Mouse (Mus musculus): ENCODE results near the gene Cd5l. TPM values are rescaled to one million over a fixed set of nuclear protein-coding genes. Genes with fewer than 3 reads are reported as not detected.
A peak's percentile ranks its signal among the peaks of the same experiment; 100 is the strongest.

Gene Cd5l
- polyA plus RNA-seq, 1 experiment from 2014 or later, result not detected

- Histone ChIP-seq H3K36me3 (ENCODE audit: control insufficient read depth, insufficient read depth, low read length) (no peaks in the 10 kb centered on the region), H3K4me1 (ENCODE audit: control insufficient read depth, insufficient read depth, low read length) (no peaks in the 10 kb centered on the region), H3K4me3 (ENCODE audit: low read depth, low read length) (no peak overlapping the region), H3K4me2 (ENCODE audit: low read depth) (no peak overlapping the region), H3K9ac (ENCODE audit: low read length) (no peak overlapping the region), H3K27ac (ENCODE audit: low read depth, low read length) (no peak overlapping the region), H3K27me3 (ENCODE audit: control insufficient read depth, insufficient read depth, low read length) (no peaks in the 10 kb centered on the region), H3K9me3 (ENCODE audit: control insufficient read depth, low read length) (no peaks in the 10 kb centered on the region)
- ATAC-seq (ENCODE audit: insufficient read depth, low FRiP score, low TSS enrichment) (no peak), DNase-seq (ENCODE audit: low spot score) (no peak)
- whole genome bisulfite sequencing, result 82% methylated on average over 9 of the region's 9 CpGs
Observed at GRCm38 (mm10) chr3:87385105-87385504, 27.4 kb downstream of the Cd5l start.

- ATAC-seq (ENCODE audit: insufficient read depth, low FRiP score, low TSS enrichment) (no peak), DNase-seq (ENCODE audit: low spot score) (no peak)
- H3K36me3 ChIP-seq (ENCODE audit: control insufficient read depth, insufficient read depth, low read length), result no peaks in the 10 kb centered on the region
- H3K27ac ChIP-seq (ENCODE audit: low read depth, low read length), result no peak overlapping the region
- WGBS, result 93% methylated on average over 1 of the region's 1 CpGs
- H3K4me2 ChIP-seq (ENCODE audit: low read depth), result no peak overlapping the region
- H3K4me3 ChIP-seq (ENCODE audit: low read depth, low read length), result no peak overlapping the region
- H3K9ac ChIP-seq (ENCODE audit: low read length), result no peak overlapping the region
- no peaks in the 10 kb centered on the region for H3K9me3 ChIP-seq (ENCODE audit: control insufficient read depth, low read length)
- H3K27me3 ChIP-seq (ENCODE audit: control insufficient read depth, insufficient read depth, low read length), result no peaks in the 10 kb centered on the region
- no peaks in the 10 kb centered on the region for H3K4me1 ChIP-seq (ENCODE audit: control insufficient read depth, insufficient read depth, low read length)
Observed at GRCm38 (mm10) chr3:87390935-87391334, 33.3 kb downstream of the Cd5l start.

GRCm38 (mm10) chr3:87398809-87399208 lies 41.1 kb downstream of the Cd5l start:
- H3K27ac ChIP-seq (ENCODE audit: low read depth, low read length), result no peak overlapping the region
- H3K9ac ChIP-seq (ENCODE audit: low read length), result no peak overlapping the region
- WGBS, result 64% methylated on average over 4 of the region's 4 CpGs
- ATAC-seq (ENCODE audit: insufficient read depth, low FRiP score, low TSS enrichment) (no peak), DNase-seq (ENCODE audit: low spot score) (no peak)
- no peaks in the 10 kb centered on the region for H3K27me3 ChIP-seq (ENCODE audit: control insufficient read depth, insufficient read depth, low read length)
- H3K4me3 ChIP-seq (ENCODE audit: low read depth, low read length), result no peak overlapping the region
- no peaks in the 10 kb centered on the region for H3K36me3 ChIP-seq (ENCODE audit: control insufficient read depth, insufficient read depth, low read length)
- no peaks in the 10 kb centered on the region for H3K4me1 ChIP-seq (ENCODE audit: control insufficient read depth, insufficient read depth, low read length)
- no peaks in the 10 kb centered on the region for H3K9me3 ChIP-seq (ENCODE audit: control insufficient read depth, low read length)
- no peak overlapping the region for H3K4me2 ChIP-seq (ENCODE audit: low read depth)

GRCm38 (mm10) chr3:87399906-87400305 lies 42.2 kb downstream of the Cd5l start:
- DNase-seq (ENCODE audit: low spot score) (no peak), ATAC-seq (ENCODE audit: insufficient read depth, low FRiP score, low TSS enrichment) (no peak)
- H3K36me3 ChIP-seq (ENCODE audit: control insufficient read depth, insufficient read depth, low read length), result no peaks in the 10 kb centered on the region
- H3K27ac ChIP-seq (ENCODE audit: low read depth, low read length), result no peak overlapping the region
- no peak overlapping the region for H3K4me2 ChIP-seq (ENCODE audit: low read depth)
- no peaks in the 10 kb centered on the region for H3K27me3 ChIP-seq (ENCODE audit: control insufficient read depth, insufficient read depth, low read length)
- 75% methylated on average over 4 of the region's 4 CpGs for WGBS
- no peaks in the 10 kb centered on the region for H3K9me3 ChIP-seq (ENCODE audit: control insufficient read depth, low read length)
- H3K9ac ChIP-seq (ENCODE audit: low read length), result no peak overlapping the region
- no peaks in the 10 kb centered on the region for H3K4me1 ChIP-seq (ENCODE audit: control insufficient read depth, insufficient read depth, low read length)
- H3K4me3 ChIP-seq (ENCODE audit: low read depth, low read length), result no peak overlapping the region

GRCm38 (mm10) chr3:87401321-87401720 lies 43.6 kb downstream of the Cd5l start:
- Histone ChIP-seq H3K4me2 (ENCODE audit: low read depth) (no peak overlapping the region), H3K27me3 (ENCODE audit: control insufficient read depth, insufficient read depth, low read length) (no peaks in the 10 kb centered on the region), H3K4me3 (ENCODE audit: low read depth, low read length) (no peak overlapping the region), H3K9ac (ENCODE audit: low read length) (no peak overlapping the region), H3K9me3 (ENCODE audit: control insufficient read depth, low read length) (no peaks in the 10 kb centered on the region), H3K27ac (ENCODE audit: low read depth, low read length) (no peak overlapping the region), H3K4me1 (ENCODE audit: control insufficient read depth, insufficient read depth, low read length) (no peaks in the 10 kb centered on the region), H3K36me3 (ENCODE audit: control insufficient read depth, insufficient read depth, low read length) (no peaks in the 10 kb centered on the region)
- 85% methylated on average over 5 of the region's 5 CpGs for WGBS
- DNase-seq (ENCODE audit: low spot score) (no peak), ATAC-seq (ENCODE audit: insufficient read depth, low FRiP score, low TSS enrichment) (no peak)

GRCm38 (mm10) chr3:87408171-87408570 lies 50.5 kb downstream of the Cd5l start:
- 32% methylated on average over 4 of the region's 4 CpGs for WGBS

GRCm38 (mm10) chr3:87409196-87409935 lies 51.7 kb downstream of the Cd5l start:
- no peak for DNase-seq (ENCODE audit: low spot score)
- Histone ChIP-seq H3K36me3 (ENCODE audit: control insufficient read depth, insufficient read depth, low read length) (no peaks in the 10 kb centered on the region), H3K9me3 (ENCODE audit: control insufficient read depth, low read length) (no peaks in the 10 kb centered on the region), H3K4me2 (ENCODE audit: low read depth) (no peak overlapping the region), H3K4me1 (ENCODE audit: control insufficient read depth, insufficient read depth, low read length) (no peaks in the 10 kb centered on the region), H3K27me3 (ENCODE audit: control insufficient read depth, insufficient read depth, low read length) (no peaks in the 10 kb centered on the region), H3K4me3 (ENCODE audit: low read depth, low read length) (no peak overlapping the region), H3K27ac (ENCODE audit: low read depth, low read length) (no peak overlapping the region), H3K9ac (ENCODE audit: low read length) (no peak overlapping the region)
- no peak for ATAC-seq (ENCODE audit: insufficient read depth, low FRiP score, low TSS enrichment)
- 83% methylated on average over 4 of the region's 4 CpGs for WGBS

More at GRCm38 (mm10) chr3:87408171-87408570, 50.5 kb downstream of the Cd5l start:
- Histone ChIP-seq H3K9me3 (ENCODE audit: control insufficient read depth, low read length) (no peaks in the 10 kb centered on the region), H3K4me1 (ENCODE audit: control insufficient read depth, insufficient read depth, low read length) (no peaks in the 10 kb centered on the region), H3K4me2 (ENCODE audit: low read depth) (no peak overlapping the region), H3K27ac (ENCODE audit: low read depth, low read length) (no peak overlapping the region), H3K27me3 (ENCODE audit: control insufficient read depth, insufficient read depth, low read length) (no peaks in the 10 kb centered on the region), H3K9ac (ENCODE audit: low read length) (no peak overlapping the region), H3K36me3 (ENCODE audit: control insufficient read depth, insufficient read depth, low read length) (no peaks in the 10 kb centered on the region), H3K4me3 (ENCODE audit: low read depth, low read length) (no peak overlapping the region)
- ATAC-seq (ENCODE audit: insufficient read depth, low FRiP score, low TSS enrichment) (no peak), DNase-seq (ENCODE audit: low spot score) (peak; percentile 19)

- WGBS, result 80% methylated on average over 6 of the region's 6 CpGs
Observed at GRCm38 (mm10) chr3:87410605-87411004, 52.9 kb downstream of the Cd5l start.

GRCm38 (mm10) chr3:87411150-87411549 lies 53.5 kb downstream of the Cd5l start:
- Histone ChIP-seq H3K4me3 (ENCODE audit: low read depth, low read length) (no peak overlapping the region), H3K4me1 (ENCODE audit: control insufficient read depth, insufficient read depth, low read length) (no peaks in the 10 kb centered on the region), H3K27me3 (ENCODE audit: control insufficient read depth, insufficient read depth, low read length) (no peaks in the 10 kb centered on the region), H3K4me2 (ENCODE audit: low read depth) (peak overlapping the region; percentile 8; the same call in 1 of the 2 replicates), H3K36me3 (ENCODE audit: control insufficient read depth, insufficient read depth, low read length) (no peaks in the 10 kb centered on the region), H3K9ac (ENCODE audit: low read length) (no peak overlapping the region), H3K27ac (ENCODE audit: low read depth, low read length) (no peak overlapping the region), H3K9me3 (ENCODE audit: control insufficient read depth, low read length) (no peaks in the 10 kb centered on the region)
- 9% methylated on average over 12 of the region's 12 CpGs for WGBS
- ATAC-seq (ENCODE audit: insufficient read depth, low FRiP score, low TSS enrichment) (peak; percentile 45; the same call in 1 of the 2 replicates), DNase-seq (ENCODE audit: low spot score) (peak; percentile 74)

More at GRCm38 (mm10) chr3:87410605-87411004, 52.9 kb downstream of the Cd5l start:
- no peaks in the 10 kb centered on the region for H3K9me3 ChIP-seq (ENCODE audit: control insufficient read depth, low read length)
- no peaks in the 10 kb centered on the region for H3K27me3 ChIP-seq (ENCODE audit: control insufficient read depth, insufficient read depth, low read length)
- no peak overlapping the region for H3K9ac ChIP-seq (ENCODE audit: low read length)
- H3K4me2 ChIP-seq (ENCODE audit: low read depth), result no peak overlapping the region
- ATAC-seq (ENCODE audit: insufficient read depth, low FRiP score, low TSS enrichment) (no peak), DNase-seq (ENCODE audit: low spot score) (no peak)
- no peak overlapping the region for H3K27ac ChIP-seq (ENCODE audit: low read depth, low read length)
- H3K4me3 ChIP-seq (ENCODE audit: low read depth, low read length), result no peak overlapping the region
- H3K4me1 ChIP-seq (ENCODE audit: control insufficient read depth, insufficient read depth, low read length), result no peaks in the 10 kb centered on the region
- no peaks in the 10 kb centered on the region for H3K36me3 ChIP-seq (ENCODE audit: control insufficient read depth, insufficient read depth, low read length)

Measured in neural tube, embryonic 11.5 days (tissue).